Mouse (Mus musculus) left cerebral cortex, adult 8-10 months (tissue): ENCODE measurements around the gene Gm16440. TPM values are rescaled to one million over a fixed set of nuclear protein-coding genes. Genes with fewer than 3 reads are reported as not detected.
"Not testable (repeated sequence)": the region's sequence is repeated elsewhere in the genome, so short reads cannot be mapped to it uniquely, and the experiment has no call there.

ENCODE experiments used
- DNase-seq, 2 experiments: peaks; one replicate each; pipeline ENCODE4 v3.0.0; 2022; ENCODE audit warnings: low spot score in 2 of 2
- total RNA-seq, 4 experiments: library from RNA; stranded (reverse); gene quantifications; 2 replicates each; pipeline ENCODE4 v1.2.4; 2022

Gm16440 gene
- total RNA-seq: not detected

GRCm38 (mm10) chr14:6390219-6390618, at the start of gene Gm16440:
Gm16440 (minus strand) TSS chr14:6390319.
- not testable (repeated sequence) for DNase-seq

GRCm38 (mm10) chr14:6426766-6427165, 36.6 kb upstream of the Gm16440 start:
- DNase-seq: peak; percentile 4 to 11

GRCm38 (mm10) chr14:6426353-6426752, 36.2 kb upstream of the Gm16440 start:
- DNase-seq: not testable (repeated sequence)

GRCm38 (mm10) chr14:6412382-6412781, 22.3 kb upstream of the Gm16440 start, which contains the start of gene Gm3591:
Gm3591 (minus strand) TSS chr14:6412482.
- DNase-seq: not testable (repeated sequence)

GRCm38 (mm10) chr14:6343578-6343977, 46.5 kb downstream of the Gm16440 start, which contains the start of gene Gm3618:
Gm3618 (minus strand) TSS chr14:6343678.
- DNase-seq: not testable (repeated sequence)

Other genes with a start within 250 kb of the Gm16440 start
- 1 to 10 TPM in 1 of 4 experiments, under 1 TPM in 3; 0.74 to 1.5 (median 0.90) TPM for gene Gm21560, start 171.0 kb downstream of the Gm16440 start, total RNA-seq
- 1 to 10 TPM in 3 of 4 experiments, under 1 TPM in 1; 0.96 to 2.5 (median 1.9) TPM for gene Gm3411, start 103.1 kb downstream of the Gm16440 start, total RNA-seq
- gene Gm21103, start 85.5 kb downstream of the Gm16440 start, total RNA-seq: not detected
- not detected for gene Gm3618, start 46.6 kb downstream of the Gm16440 start, total RNA-seq
- 1 to 10 TPM in 1 of 4 experiments, under 1 TPM in 1, not detected in 2; 0.74 to 1.5 TPM for gene Gm3591, start 22.2 kb upstream of the Gm16440 start, total RNA-seq
- under 1 TPM in 1 of 4 experiments, not detected in 3; 0.46 TPM for gene Gm3594, start 54.3 kb upstream of the Gm16440 start, total RNA-seq
- gene Gm8356, start 147.0 kb upstream of the Gm16440 start, total RNA-seq: not detected
- 1 to 10 TPM in 2 of 4 experiments, under 1 TPM in 2; 0.30 to 1.7 (median 0.97) TPM for gene Gm3629, start 200.3 kb upstream of the Gm16440 start, total RNA-seq
- gene Gm3460, start 232.1 kb upstream of the Gm16440 start, total RNA-seq: not detected